Mouse (Mus musculus) ES-E14 (cell line): ENCODE results near the gene Cttn. TPM values are rescaled to one million over a fixed set of nuclear protein-coding genes. Genes with fewer than 3 reads are reported as not detected.

Source experiments
- DNase-seq: peaks from one replicate; pipeline ENCODE4 v3.0.0-alpha.2; 2013; ENCODE audit warnings: low read depth, low spot score
- H3K27ac ChIP-seq: 2 replicates; pipeline ENCODE4 v1.5.1; 2012; ENCODE audit warnings: low read depth, mild to moderate bottlenecking, low read length, moderate library complexity, mixed read lengths; ENCODE audit not compliant: poor library complexity, insufficient read depth, severe bottlenecking
- H3K36me3 ChIP-seq: 2 replicates; pipeline ENCODE4 v1.6.1; 2012; ENCODE audit warnings: mild to moderate bottlenecking, low read length, moderate library complexity, mixed read lengths; ENCODE audit not compliant: control insufficient read depth, poor library complexity, insufficient read depth, severe bottlenecking
- H3K4me1 ChIP-seq, 2 experiments: fragments of 150-350 bp in 1 of 2; sonication (generic) in 1 of 2; 2 replicates each; pipeline ENCODE4 v1.6.1; 2012; ENCODE audit warnings: low read length in 2 of 2, mild to moderate bottlenecking in 1 of 2, mixed read lengths in 1 of 2; ENCODE audit not compliant: control insufficient read depth in 2 of 2, insufficient read depth in 2 of 2, poor library complexity in 1 of 2
- H3K4me3 ChIP-seq, 2 experiments: fragments of 150-350 bp in 1 of 2; sonication (generic) in 1 of 2; 2 replicates each; pipeline ENCODE4 v1.5.1; 2012; ENCODE audit warnings: low read length in 2 of 2, low read depth in 1 of 2, mild to moderate bottlenecking in 1 of 2, mixed read lengths in 1 of 2; ENCODE audit not compliant: insufficient read depth in 1 of 2, poor library complexity in 1 of 2, severe bottlenecking in 1 of 2
- H3K9ac ChIP-seq: 2 replicates; pipeline ENCODE4 v1.6.1; 2012; ENCODE audit warnings: low read depth, mild to moderate bottlenecking, low read length, mixed read lengths; ENCODE audit not compliant: poor library complexity, insufficient read depth, severe bottlenecking
- H3K9me3 ChIP-seq: fragments of 150-350 bp; sonication (generic); 2 replicates; pipeline ENCODE4 v1.6.1; 2012; ENCODE audit warnings: low read depth, mild to moderate bottlenecking, low read length; ENCODE audit not compliant: control insufficient read depth, insufficient read depth
- CHD2 ChIP-seq: IDR thresholded peaks from 2 replicates; pipeline ENCODE4 v1.6.1; 2014; ENCODE audit warnings: mild to moderate bottlenecking, low read depth, low read length, inconsistent platforms
- HCFC1 ChIP-seq: IDR thresholded peaks from 2 replicates; pipeline ENCODE4 v1.6.1; 2012; ENCODE audit warnings: low read length, inconsistent platforms, borderline replicate concordance; ENCODE audit not compliant: insufficient read depth
- MAFK ChIP-seq: IDR thresholded peaks from 2 replicates; pipeline ENCODE4 v1.6.1; 2014; ENCODE audit warnings: mild to moderate bottlenecking, low read depth, low read length, inconsistent platforms; ENCODE audit not compliant: insufficient read depth
- ZC3H11A ChIP-seq: IDR thresholded peaks from 2 replicates; pipeline ENCODE4 v1.6.1; 2012; ENCODE audit warnings: low read depth, mild to moderate bottlenecking, inconsistent platforms, low read length, borderline replicate concordance
- ZNF384 ChIP-seq: IDR thresholded peaks from 2 replicates; pipeline ENCODE4 v1.6.1; 2012; ENCODE audit warnings: low read depth, low read length, inconsistent platforms
- in situ Hi-C, 2 experiments: fragments of 600-800 bp; cut with MboI; formaldehyde crosslinking; loops; one replicate each; pipeline ENCODE4 v1.15.1; 2025; ENCODE audit warnings: low sequenced_read_pairs in 2 of 2, inconsistent platforms in 1 of 2; ENCODE audit not compliant: unreplicated experiment in 2 of 2
- total RNA-seq: library from RNA; depleted of rRNA; stranded (reverse); fragments of 300-350 nt; gene quantifications from 2 replicates; pipeline ENCODE4 v1.2.3, GENCODE M21; 2012

Cttn gene
- total RNA-seq, 1 experiment = 113 TPM

- Histone ChIP-seq H3K27ac (no peak overlapping the region), H3K36me3 (no peaks in the 10 kb centered on the region), H3K4me1 (peaks cover 0 to 6% of the 10 kb centered on the region in 2 experiments; a peak in 1 of 4 replicates), H3K4me3 (no peak overlapping the region), H3K9me3 (no peaks in the 10 kb centered on the region), H3K9ac (no peak overlapping the region)
- TF ChIP-seq ZC3H11A (no peak), CHD2 (no peak), MAFK (no peak)
- in situ Hi-C loops = no loop called here
- DNase-seq = no peak
Measured at GRCm38 (mm10) chr7:144408464-144409000, 62.3 kb downstream of the Cttn start.

GRCm38 (mm10) chr7:144407675-144408074, 63.1 kb downstream of the Cttn start:
- no peak for DNase-seq
- H3K36me3 ChIP-seq = no peaks in the 10 kb centered on the region
- no peak overlapping the region for H3K27ac ChIP-seq
- no peak for TF ChIP-seq CHD2
- no peak for TF ChIP-seq ZNF384
- TF ChIP-seq MAFK = no peak
- TF ChIP-seq HCFC1 = no peak
- no peak for TF ChIP-seq ZC3H11A
- H3K4me1 ChIP-seq = peaks cover 0 to 6% of the 10 kb centered on the region in 2 experiments; a peak in 1 of 4 replicates
- H3K9ac ChIP-seq = no peak overlapping the region
- in situ Hi-C loops = no loop called here
- no peak overlapping the region for H3K4me3 ChIP-seq
- no peaks in the 10 kb centered on the region for H3K9me3 ChIP-seq

GRCm38 (mm10) chr7:144402492-144402891, 68.3 kb downstream of the Cttn start:
- peaks cover 0 to 2% of the 10 kb centered on the region in 2 experiments; a peak in 1 of 4 replicates for H3K4me1 ChIP-seq
- no peak overlapping the region for H3K27ac ChIP-seq
- no peaks in the 10 kb centered on the region for H3K36me3 ChIP-seq
- no peak overlapping the region for H3K9ac ChIP-seq
- no peak overlapping the region for H3K4me3 ChIP-seq
- in situ Hi-C loops = no loop called here
- no peak for TF ChIP-seq ZNF384
- TF ChIP-seq MAFK = no peak
- no peak for TF ChIP-seq HCFC1
- TF ChIP-seq CHD2 = no peak
- no peak for TF ChIP-seq ZC3H11A
- DNase-seq = no peak
- no peaks in the 10 kb centered on the region for H3K9me3 ChIP-seq

- DNase-seq = no peak
- H3K36me3 ChIP-seq = no peaks in the 10 kb centered on the region
- peaks cover 2 to 4% of the 10 kb centered on the region in 2 experiments; a peak in 1 of 4 replicates for H3K4me1 ChIP-seq
- in situ Hi-C loops = no loop called here
- no peak overlapping the region for H3K27ac ChIP-seq
- no peaks in the 10 kb centered on the region for H3K9me3 ChIP-seq
- TF ChIP-seq ZC3H11A (no peak), HCFC1 (no peak), ZNF384 (no peak), CHD2 (no peak), MAFK (no peak)
- no peak overlapping the region for H3K4me3 ChIP-seq
- no peak overlapping the region for H3K9ac ChIP-seq
Measured at GRCm38 (mm10) chr7:144391727-144392126, 79.1 kb downstream of the Cttn start.

GRCm38 (mm10) chr7:144390676-144391075, 80.1 kb downstream of the Cttn start:
- no peak for DNase-seq
- Histone ChIP-seq H3K9ac (no peak overlapping the region), H3K27ac (no peak overlapping the region), H3K4me1 (peaks cover 2 to 4% of the 10 kb centered on the region in 2 experiments; a peak in 1 of 4 replicates), H3K4me3 (no peak overlapping the region), H3K36me3 (no peaks in the 10 kb centered on the region), H3K9me3 (no peaks in the 10 kb centered on the region)
- no peak for TF ChIP-seq MAFK
- TF ChIP-seq ZNF384 = no peak
- TF ChIP-seq ZC3H11A = no peak
- TF ChIP-seq HCFC1 = no peak
- in situ Hi-C loops = no loop called here
